Mouse (Mus musculus) forebrain, embryonic 12.5 days (tissue): ENCODE results near the gene Ang2. TPM values are rescaled to one million over a fixed set of nuclear protein-coding genes. Genes with fewer than 3 reads are reported as not detected.
"Not testable (repeated sequence)": the region's sequence is repeated elsewhere in the genome, so short reads cannot be mapped to it uniquely, and the experiment has no call there.

Experiments used
- ATAC-seq: fragments of 200-750 bp; cut with Nextera tagmentation; 2 replicates; pipeline ENCODE4 v1.8.0; 2017; ENCODE audit warnings: moderate TSS enrichment; ENCODE audit not compliant: low FRiP score
- H3K27ac ChIP-seq: fragments of 300-500 bp; sonication (generic); 2 replicates; pipeline ENCODE4 v1.5.1; 2016; ENCODE audit warnings: mild to moderate bottlenecking
- H3K27me3 ChIP-seq: fragments of 300-500 bp; sonication (generic); 2 replicates; pipeline ENCODE4 v1.6.1; 2016; ENCODE audit warnings: mild to moderate bottlenecking
- H3K36me3 ChIP-seq: fragments of 300-500 bp; sonication (generic); replicated peaks from 2 replicates; pipeline ENCODE4 v1.6.1; 2016; ENCODE audit warnings: mild to moderate bottlenecking
- H3K4me1 ChIP-seq: fragments of 300-500 bp; sonication (generic); 2 replicates; pipeline ENCODE4 v1.6.1; 2016
- H3K4me2 ChIP-seq: fragments of 300-500 bp; sonication (generic); 2 replicates; pipeline ENCODE4 v1.6.1; 2016; ENCODE audit warnings: mild to moderate bottlenecking, moderate library complexity
- H3K4me3 ChIP-seq: fragments of 300-500 bp; sonication (generic); replicated peaks from 2 replicates; pipeline ENCODE4 v1.5.1; 2016; ENCODE audit warnings: mild to moderate bottlenecking
- H3K9ac ChIP-seq: fragments of 300-500 bp; sonication (generic); 2 replicates; pipeline ENCODE4 v1.6.1; 2016; ENCODE audit warnings: mild to moderate bottlenecking
- H3K9me3 ChIP-seq: fragments of 300-500 bp; sonication (generic); 2 replicates; pipeline ENCODE4 v1.6.1; 2016
- WGBS: fragments of 180-500 bp; shearing (Covaris S2); methylation state at CpG from one replicate; pipeline ENCODE4 v1.1.7; 2016; 5-methylcytosine and 5-hydroxymethylcytosine counted together
- polyA plus RNA-seq: library from polyadenylated mRNA; unstranded; fragments of >200 nt; fragmentation: Nextera tagmentation; extraction: Ambion mirVana; gene quantifications from 2 replicates; pipeline ENCODE4 v1.2.1, GENCODE M21; 2016

Ang2 gene
- polyA plus RNA-seq, 1 experiment from 2014 or later, result not detected

- not testable (repeated sequence) for ATAC-seq
Observed at GRCm38 (mm10) chr14:51172095-51172865, 26.7 kb downstream of the Ang2 start.

GRCm38 (mm10) chr14:51166068-51166467, 32.9 kb downstream of the Ang2 start:
- no peak overlapping the region for H3K27ac ChIP-seq
- ATAC-seq, result no peak
- no peaks in the 10 kb centered on the region for H3K36me3 ChIP-seq

More at GRCm38 (mm10) chr14:51172095-51172865, 26.7 kb downstream of the Ang2 start:
- not testable (repeated sequence) for H3K9me3 ChIP-seq, H3K9ac ChIP-seq, H3K4me1 ChIP-seq, H3K36me3 ChIP-seq, H3K27ac ChIP-seq, H3K4me3 ChIP-seq, H3K4me2 ChIP-seq, H3K27me3 ChIP-seq
- WGBS, result 38% methylated on average over 9 of the region's 9 CpGs

GRCm38 (mm10) chr14:51165435-51165834, 33.5 kb downstream of the Ang2 start:
- 93% methylated on average over 1 of the region's 1 CpGs for WGBS
- Histone ChIP-seq H3K4me3 (no peak overlapping the region), H3K9ac (no peak overlapping the region), H3K4me2 (no peak overlapping the region), H3K4me1 (no peaks in the 10 kb centered on the region), H3K36me3 (no peaks in the 10 kb centered on the region), H3K9me3 (no peaks in the 10 kb centered on the region), H3K27me3 (no peaks in the 10 kb centered on the region), H3K27ac (no peak overlapping the region)
- ATAC-seq, result no peak

More at GRCm38 (mm10) chr14:51166068-51166467, 32.9 kb downstream of the Ang2 start:
- H3K9me3 ChIP-seq, result no peaks in the 10 kb centered on the region
- no peak overlapping the region for H3K4me2 ChIP-seq
- H3K4me1 ChIP-seq, result no peaks in the 10 kb centered on the region
- no peak overlapping the region for H3K9ac ChIP-seq
- no peaks in the 10 kb centered on the region for H3K27me3 ChIP-seq
- H3K4me3 ChIP-seq, result no peak overlapping the region

GRCm38 (mm10) chr14:51163323-51163722, 35.6 kb downstream of the Ang2 start:
- ATAC-seq, H3K36me3 ChIP-seq, H3K27me3 ChIP-seq, H3K4me1 ChIP-seq, H3K9ac ChIP-seq, H3K9me3 ChIP-seq, H3K27ac ChIP-seq, H3K4me2 ChIP-seq, H3K4me3 ChIP-seq: not testable (repeated sequence)
- 93% methylated on average over 6 of the region's 6 CpGs for WGBS

DNA sequence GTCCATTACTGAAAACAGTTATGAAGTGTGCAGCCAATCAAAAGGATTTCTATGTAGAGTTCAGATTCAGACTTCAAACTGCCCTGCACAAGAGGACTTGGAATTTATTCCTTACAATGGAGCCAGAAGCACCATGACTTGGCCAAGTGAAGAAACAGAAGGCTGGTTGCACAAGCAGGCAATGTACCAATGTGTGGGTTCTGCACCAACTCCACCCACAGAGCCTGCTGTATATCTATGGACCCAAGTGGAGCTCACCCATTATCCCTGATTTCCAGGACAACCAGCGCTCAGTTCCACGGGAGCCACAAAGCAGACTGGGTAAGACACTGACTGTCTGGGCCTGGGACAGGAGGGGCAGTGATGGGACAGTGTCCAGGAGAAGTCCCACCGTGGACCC, 37.0 kb downstream of the Ang2 start, which contains the start of gene Rnase2b:
Gene Rnase2b (plus strand): TSS at position 285 of the 400 bp plus-strand sequence.
- WGBS, result 90% methylated on average over 3 of the region's 3 CpGs
- H3K27ac ChIP-seq, H3K4me1 ChIP-seq, H3K4me2 ChIP-seq, H3K4me3 ChIP-seq, H3K27me3 ChIP-seq, H3K36me3 ChIP-seq, ATAC-seq, H3K9ac ChIP-seq, H3K9me3 ChIP-seq: not testable (repeated sequence)

GRCm38 (mm10) chr14:51157072-51157471, 41.9 kb downstream of the Ang2 start:
- H3K9me3 ChIP-seq, result no peaks in the 10 kb centered on the region
- no peaks in the 10 kb centered on the region for H3K27me3 ChIP-seq
- H3K9ac ChIP-seq, result no peak overlapping the region
- H3K27ac ChIP-seq, result no peak overlapping the region
- H3K4me3 ChIP-seq, result no peak overlapping the region
- 85% methylated on average over 1 of the region's 1 CpGs for WGBS
- no peaks in the 10 kb centered on the region for H3K4me1 ChIP-seq
- ATAC-seq, result no peak
- no peaks in the 10 kb centered on the region for H3K36me3 ChIP-seq
- no peak overlapping the region for H3K4me2 ChIP-seq

DNA sequence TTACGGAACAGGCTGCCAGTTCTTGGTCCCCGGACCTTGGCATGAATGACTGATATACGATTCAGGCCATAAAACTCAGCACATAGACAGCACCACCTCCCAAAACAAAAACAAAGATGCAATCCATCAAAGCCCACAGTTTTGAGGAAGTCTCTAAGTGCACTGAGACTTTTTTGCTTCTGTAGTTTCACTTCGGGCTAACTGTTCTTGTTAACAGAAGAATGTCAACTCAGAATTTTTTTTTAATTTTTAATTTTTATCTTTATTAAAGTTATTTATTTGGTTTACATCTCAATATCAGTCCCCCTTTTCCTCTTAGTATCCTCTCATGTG, 42.2 kb downstream of the Ang2 start:
- WGBS, result 82% methylated on average over 4 of the region's 4 CpGs
- H3K9ac ChIP-seq, result no peak overlapping the region
- H3K27me3 ChIP-seq, result no peaks in the 10 kb centered on the region
- no peaks in the 10 kb centered on the region for H3K36me3 ChIP-seq
- no peak overlapping the region for H3K27ac ChIP-seq
- H3K4me3 ChIP-seq, result no peak overlapping the region
- ATAC-seq, result no peak
- H3K4me2 ChIP-seq, result no peak overlapping the region
- H3K4me1 ChIP-seq, result no peaks in the 10 kb centered on the region
- H3K9me3 ChIP-seq, result no peaks in the 10 kb centered on the region

- Histone ChIP-seq H3K4me2 (no peak overlapping the region), H3K36me3 (no peaks in the 10 kb centered on the region), H3K27ac (no peak overlapping the region), H3K9ac (no peak overlapping the region), H3K4me3 (no peak overlapping the region), H3K9me3 (no peaks in the 10 kb centered on the region), H3K27me3 (no peaks in the 10 kb centered on the region), H3K4me1 (no peaks in the 10 kb centered on the region)
- ATAC-seq, result no peak
- WGBS, result 88% methylated on average over 5 of the region's 5 CpGs
Observed at GRCm38 (mm10) chr14:51156056-51156735, 42.8 kb downstream of the Ang2 start.

DNA sequence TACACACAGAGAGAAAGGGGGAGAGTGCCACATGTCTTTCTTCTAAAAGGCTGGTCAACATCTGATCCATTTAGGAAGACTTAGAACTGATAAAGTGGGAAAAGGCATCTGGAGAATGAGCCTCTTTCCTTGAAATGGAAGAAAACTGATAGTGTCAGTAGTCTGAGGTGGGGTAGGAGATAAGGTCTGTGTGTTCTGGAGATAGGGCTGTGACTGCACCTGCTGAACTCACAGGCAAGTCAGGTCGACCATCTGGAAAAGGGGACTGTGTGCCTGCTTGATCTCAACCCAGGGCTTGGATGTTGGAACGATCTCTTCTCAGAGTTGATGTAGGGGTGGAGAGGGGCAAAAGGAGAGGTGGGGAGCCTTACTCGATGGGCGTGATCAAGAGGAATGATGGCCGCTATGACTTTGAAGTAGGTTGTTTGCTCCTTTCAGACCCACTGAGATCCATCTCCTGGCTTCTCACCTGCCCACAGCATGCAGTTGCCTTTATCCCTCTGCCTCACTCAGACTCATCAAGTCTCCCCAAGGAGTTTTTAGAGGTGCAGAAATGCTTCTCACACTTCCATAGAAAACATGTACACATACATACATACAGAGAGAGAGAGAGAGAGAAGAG, 46.6 kb downstream of the Ang2 start:
- ATAC-seq, result no peak
- Histone ChIP-seq H3K27me3 (no peaks in the 10 kb centered on the region), H3K36me3 (no peaks in the 10 kb centered on the region), H3K4me1 (no peaks in the 10 kb centered on the region), H3K9me3 (no peaks in the 10 kb centered on the region), H3K4me3 (no peak overlapping the region), H3K27ac (no peak overlapping the region), H3K9ac (no peak overlapping the region), H3K4me2 (no peak overlapping the region)
- WGBS, result 88% methylated on average over 5 of the region's 5 CpGs

DNA sequence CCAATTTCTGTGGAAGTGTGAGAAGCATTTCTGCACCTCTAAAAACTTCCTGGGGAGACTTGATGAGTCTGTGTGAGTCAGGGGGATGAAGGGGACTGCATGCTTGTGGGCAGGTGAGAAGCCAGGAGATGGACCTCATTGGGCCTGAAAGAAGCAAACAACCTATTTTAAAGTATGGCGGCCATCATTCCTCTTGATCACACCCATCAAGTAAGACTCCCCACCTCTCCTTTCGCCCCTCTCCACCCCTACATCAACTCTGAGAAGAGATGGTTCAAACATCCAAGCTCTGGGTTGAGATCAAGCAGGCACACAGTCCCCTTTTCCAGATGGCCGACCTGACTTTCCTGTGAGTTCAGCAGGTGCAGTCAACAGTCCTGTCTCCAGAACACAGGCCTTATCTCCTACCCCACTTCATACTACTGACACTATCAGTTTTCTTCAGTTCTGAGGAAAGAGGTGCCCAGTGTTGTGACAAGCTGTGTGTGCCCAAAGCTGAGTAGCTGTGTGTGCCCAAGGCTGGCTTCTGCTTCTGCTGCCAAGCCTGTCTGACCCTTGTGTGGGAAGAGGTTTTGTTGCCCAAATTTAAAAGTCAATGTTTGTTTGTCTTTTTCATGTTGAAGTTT, 48.6 kb downstream of the Ang2 start:
- H3K4me1 ChIP-seq, result peaks cover 3% of the 10 kb centered on the region; the same call in 1 of the 2 replicates
- no peaks in the 10 kb centered on the region for H3K27me3 ChIP-seq
- no peak overlapping the region for H3K27ac ChIP-seq
- ATAC-seq, result no peak
- WGBS, result 81% methylated on average over 3 of the region's 3 CpGs
- H3K4me2 ChIP-seq, result no peak overlapping the region
- no peak overlapping the region for H3K4me3 ChIP-seq
- no peaks in the 10 kb centered on the region for H3K36me3 ChIP-seq
- no peak overlapping the region for H3K9ac ChIP-seq
- H3K9me3 ChIP-seq, result no peaks in the 10 kb centered on the region

- no peaks in the 10 kb centered on the region for H3K27me3 ChIP-seq
- H3K9me3 ChIP-seq, result no peaks in the 10 kb centered on the region
- whole genome bisulfite sequencing, result 78% methylated on average over 5 of the region's 5 CpGs
- no peak overlapping the region for H3K4me3 ChIP-seq
- no peak overlapping the region for H3K4me2 ChIP-seq
- ATAC-seq, result no peak
- H3K9ac ChIP-seq, result no peak overlapping the region
- H3K36me3 ChIP-seq, result no peaks in the 10 kb centered on the region
- H3K27ac ChIP-seq, result no peak overlapping the region
- peaks cover 3% of the 10 kb centered on the region; the same call in 1 of the 2 replicates for H3K4me1 ChIP-seq
Observed at GRCm38 (mm10) chr14:51149164-51149563, 49.8 kb downstream of the Ang2 start.

- Histone ChIP-seq H3K4me2 (no peak overlapping the region), H3K4me3 (no peak overlapping the region), H3K9me3 (no peaks in the 10 kb centered on the region), H3K27me3 (no peaks in the 10 kb centered on the region), H3K36me3 (no peaks in the 10 kb centered on the region), H3K4me1 (peaks cover 3% of the 10 kb centered on the region; the same call in 1 of the 2 replicates), H3K9ac (no peak overlapping the region), H3K27ac (no peak overlapping the region)
- no peak for ATAC-seq
- 80% methylated on average over 3 of the region's 3 CpGs for WGBS
Observed at GRCm38 (mm10) chr14:51148006-51148405, 50.9 kb downstream of the Ang2 start.
